Mouse (Mus musculus) testis, adult 2 months (tissue): ENCODE results near the gene Fnip2.

Experiments
- CTCF ChIP-seq: fragments of 200-500 bp; IDR thresholded peaks from 2 replicates; pipeline ENCODE4 v1.5.1; 2012; ENCODE audit warnings: low read depth, mild to moderate bottlenecking, inconsistent platforms, low read length, moderate library complexity; ENCODE audit not compliant: control insufficient read depth, insufficient read depth, insufficient replicate concordance
- POLR2A ChIP-seq: fragments of 200-500 bp; IDR thresholded peaks from 2 replicates; pipeline ENCODE4 v1.6.1; 2012; ENCODE audit warnings: low read depth, mild to moderate bottlenecking, inconsistent platforms, low read length, moderate library complexity; ENCODE audit not compliant: control insufficient read depth

GRCm38 (mm10) chr3:79609886-79610285 is 42.3 kb upstream of the Fnip2 start:
- TF ChIP-seq CTCF (no peak), POLR2A (no peak)
